Mouse (Mus musculus): Measurements from ENCODE around the gene Scgb1b24.

Scgb1b24 gene

GRCm38 (mm10) chr7:33743499-33743898 lies at the start of gene Scgb1b24:
Scgb1b24 (plus strand) TSS chr7:33743799.
- DNase-seq (ENCODE audit: low read depth): no peak

DNA sequence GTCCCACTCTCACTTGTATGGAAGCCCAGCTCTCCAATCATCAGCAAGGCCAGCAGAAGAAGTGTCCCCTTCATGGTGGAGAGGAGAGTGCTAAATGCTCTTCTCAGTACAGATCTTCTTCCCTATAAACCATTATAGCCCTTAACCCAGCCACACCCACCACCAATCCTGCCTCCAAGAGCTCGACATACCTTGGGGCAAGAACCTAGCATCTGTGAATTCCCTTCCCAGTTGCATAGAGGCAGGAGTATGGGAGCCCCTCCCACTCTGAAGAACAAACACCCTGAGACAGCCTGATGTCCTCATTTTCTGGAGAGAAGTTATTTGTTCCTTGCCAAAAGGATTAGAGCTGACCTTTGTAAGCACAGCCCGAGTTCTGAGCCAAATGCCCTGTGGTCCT lies 4.4 kb upstream of the Scgb1b24 start, which contains the start of gene Scgb2b24:
Scgb2b24 (minus strand) TSS at position 101 of the 400 bp plus-strand sequence.
- DNase-seq (ENCODE audit: low read depth): no peak

Measured in induced T-regulatory cell, adult 2 months (primary cell).